Mouse (Mus musculus) erythroblast, embryonic 14.5 days (primary cell): ENCODE data around the gene 1700025C18Rik. TPM values are rescaled to one million over a fixed set of nuclear protein-coding genes. Genes with fewer than 3 reads are reported as not detected.

Experiments
- H3K27me3 ChIP-seq: 2 replicates; pipeline ENCODE4 v1.6.1; 2012; ENCODE audit warnings: inconsistent platforms; ENCODE audit not compliant: control insufficient read depth
- H3K36me3 ChIP-seq: 2 replicates; pipeline ENCODE4 v1.6.1; 2012; ENCODE audit warnings: mild to moderate bottlenecking, inconsistent platforms; ENCODE audit not compliant: control insufficient read depth
- H3K4me1 ChIP-seq: 2 replicates; pipeline ENCODE4 v1.6.1; 2012; ENCODE audit warnings: inconsistent platforms; ENCODE audit not compliant: control insufficient read depth
- H3K4me3 ChIP-seq: replicated peaks from 2 replicates; pipeline ENCODE3; 2012; ENCODE audit warnings: moderate library complexity, mild to moderate bottlenecking, inconsistent platforms
- H3K9me3 ChIP-seq: 2 replicates; pipeline ENCODE4 v1.6.1; 2012; ENCODE audit warnings: low read length, inconsistent platforms, mixed read lengths; ENCODE audit not compliant: control insufficient read depth
- GATA1 ChIP-seq: IDR thresholded peaks from 2 replicates; pipeline ENCODE4 v1.6.1; 2012; ENCODE audit warnings: low read length, inconsistent platforms, mixed read lengths
- TAL1 ChIP-seq: IDR thresholded peaks from 3 replicates; pipeline ENCODE4 v1.6.1; 2012; ENCODE audit warnings: low read length, inconsistent platforms, mixed read lengths
- polyA plus RNA-seq: library from polyadenylated mRNA; stranded (reverse); fragments of >175 nt; gene quantifications from 2 replicates; pipeline ENCODE4 v1.2.3, GENCODE M21; 2012

1700025C18Rik gene
- polyA plus RNA-seq, 1 experiment, result not detected

- H3K4me1 ChIP-seq, result peaks cover 2% of the 10 kb centered on the region; the same call in 1 of the 2 replicates
- peaks cover 57% of the 10 kb centered on the region for H3K27me3 ChIP-seq
- H3K36me3 ChIP-seq, result no peaks in the 10 kb centered on the region
- H3K9me3 ChIP-seq, result no peaks in the 10 kb centered on the region
- H3K4me3 ChIP-seq, result no peak overlapping the region
- TF ChIP-seq TAL1 (no peak), GATA1 (no peak)
Measured at GRCm38 (mm10) chr2:165112149-165112548, 21.6 kb upstream of the 1700025C18Rik start.

- no peaks in the 10 kb centered on the region for H3K36me3 ChIP-seq
Measured at GRCm38 (mm10) chr2:165106585-165106984, 16.0 kb upstream of the 1700025C18Rik start.

DNA sequence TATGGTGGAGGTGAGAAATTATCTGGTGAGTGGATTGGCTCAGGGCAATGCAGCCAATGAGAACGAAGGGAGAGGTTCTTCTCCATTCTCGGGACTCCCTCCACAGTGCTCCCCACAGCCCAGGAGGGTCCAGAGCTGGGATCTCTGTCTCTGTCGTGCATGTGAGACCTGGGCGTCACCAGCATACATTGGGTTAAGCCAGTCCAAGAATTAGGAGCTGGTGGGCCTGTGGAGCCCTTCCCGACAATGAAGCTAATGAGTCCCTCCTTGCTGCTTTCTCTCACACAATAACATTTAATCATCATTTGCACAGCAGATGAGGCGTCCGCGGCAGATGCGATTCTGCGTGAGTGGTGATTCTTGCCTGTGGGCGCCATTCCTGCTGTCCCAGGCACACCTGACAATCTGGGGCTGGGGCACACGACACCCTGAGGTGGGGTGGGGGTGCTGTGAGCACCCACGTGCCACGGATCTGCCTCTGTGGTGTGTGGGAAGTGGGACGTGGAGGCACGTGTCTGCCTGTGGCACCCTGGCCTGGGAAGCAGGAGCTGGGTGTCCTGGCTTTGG, 15.0 kb upstream of the 1700025C18Rik start:
- TF ChIP-seq TAL1 (no peak), GATA1 (no peak)
- Histone ChIP-seq H3K4me3 (no peak overlapping the region), H3K9me3 (no peaks in the 10 kb centered on the region), H3K36me3 (no peaks in the 10 kb centered on the region), H3K27me3 (peaks cover 22% of the 10 kb centered on the region), H3K4me1 (no peaks in the 10 kb centered on the region)

More at GRCm38 (mm10) chr2:165106585-165106984, 16.0 kb upstream of the 1700025C18Rik start:
- TF ChIP-seq TAL1 (no peak), GATA1 (no peak)
- Histone ChIP-seq H3K4me3 (no peak overlapping the region), H3K4me1 (no peaks in the 10 kb centered on the region), H3K9me3 (no peaks in the 10 kb centered on the region), H3K27me3 (peaks cover 31% of the 10 kb centered on the region)

GRCm38 (mm10) chr2:165102920-165103319, 12.4 kb upstream of the 1700025C18Rik start:
- H3K4me1 ChIP-seq, result no peaks in the 10 kb centered on the region
- H3K27me3 ChIP-seq, result peaks cover 11% of the 10 kb centered on the region
- no peak for TF ChIP-seq TAL1
- no peak for TF ChIP-seq GATA1
- no peak overlapping the region for H3K4me3 ChIP-seq
- no peaks in the 10 kb centered on the region for H3K36me3 ChIP-seq
- no peaks in the 10 kb centered on the region for H3K9me3 ChIP-seq

- no peak for TF ChIP-seq TAL1
- no peak for TF ChIP-seq GATA1
- Histone ChIP-seq H3K4me3 (no peak overlapping the region), H3K36me3 (no peaks in the 10 kb centered on the region), H3K4me1 (no peaks in the 10 kb centered on the region), H3K9me3 (no peaks in the 10 kb centered on the region), H3K27me3 (peaks cover 11% of the 10 kb centered on the region)
Measured at GRCm38 (mm10) chr2:165100749-165101148, 10.2 kb upstream of the 1700025C18Rik start.

GRCm38 (mm10) chr2:165098861-165099260, 8.3 kb upstream of the 1700025C18Rik start:
- Histone ChIP-seq H3K4me1 (no peaks in the 10 kb centered on the region), H3K36me3 (no peaks in the 10 kb centered on the region), H3K27me3 (peaks cover 10% of the 10 kb centered on the region; the same call in 1 of the 2 replicates), H3K9me3 (no peaks in the 10 kb centered on the region), H3K4me3 (no peak overlapping the region)
- TF ChIP-seq GATA1, result no peak
- no peak for TF ChIP-seq TAL1

DNA sequence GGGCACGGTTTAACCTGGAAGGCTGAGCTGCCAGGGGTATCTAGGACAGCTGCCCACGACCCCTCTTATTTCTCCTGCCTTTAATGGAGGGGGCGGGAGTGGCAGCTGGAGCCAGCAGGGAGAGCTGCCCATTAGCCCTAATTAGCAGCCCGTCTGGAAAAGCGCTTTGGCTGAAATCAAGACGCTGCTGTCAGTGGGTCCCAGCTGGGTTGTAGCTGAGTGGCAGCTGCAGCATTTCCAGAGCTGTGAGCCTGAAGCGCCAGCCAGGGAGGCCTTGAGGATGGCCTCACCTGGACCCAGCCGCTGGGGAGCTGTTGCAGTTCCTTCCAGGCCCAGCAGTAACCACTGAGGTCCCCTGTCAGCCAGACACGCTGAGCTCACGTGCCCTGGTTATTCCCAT, 5.8 kb upstream of the 1700025C18Rik start:
- Histone ChIP-seq H3K36me3 (no peaks in the 10 kb centered on the region), H3K4me1 (no peaks in the 10 kb centered on the region), H3K27me3 (peaks cover 10% of the 10 kb centered on the region; the same call in 1 of the 2 replicates), H3K4me3 (no peak overlapping the region), H3K9me3 (no peaks in the 10 kb centered on the region)
- TF ChIP-seq TAL1, result no peak
- TF ChIP-seq GATA1, result no peak

GRCm38 (mm10) chr2:165092393-165092792, 1.8 kb upstream of the 1700025C18Rik start:
- H3K27me3 ChIP-seq, result peaks cover 10% of the 10 kb centered on the region; the same call in 1 of the 2 replicates
- H3K9me3 ChIP-seq, result peaks cover 7% of the 10 kb centered on the region
- H3K4me1 ChIP-seq, result no peaks in the 10 kb centered on the region
- no peak overlapping the region for H3K4me3 ChIP-seq
- no peaks in the 10 kb centered on the region for H3K36me3 ChIP-seq
- TF ChIP-seq GATA1 (no peak), TAL1 (no peak)

DNA sequence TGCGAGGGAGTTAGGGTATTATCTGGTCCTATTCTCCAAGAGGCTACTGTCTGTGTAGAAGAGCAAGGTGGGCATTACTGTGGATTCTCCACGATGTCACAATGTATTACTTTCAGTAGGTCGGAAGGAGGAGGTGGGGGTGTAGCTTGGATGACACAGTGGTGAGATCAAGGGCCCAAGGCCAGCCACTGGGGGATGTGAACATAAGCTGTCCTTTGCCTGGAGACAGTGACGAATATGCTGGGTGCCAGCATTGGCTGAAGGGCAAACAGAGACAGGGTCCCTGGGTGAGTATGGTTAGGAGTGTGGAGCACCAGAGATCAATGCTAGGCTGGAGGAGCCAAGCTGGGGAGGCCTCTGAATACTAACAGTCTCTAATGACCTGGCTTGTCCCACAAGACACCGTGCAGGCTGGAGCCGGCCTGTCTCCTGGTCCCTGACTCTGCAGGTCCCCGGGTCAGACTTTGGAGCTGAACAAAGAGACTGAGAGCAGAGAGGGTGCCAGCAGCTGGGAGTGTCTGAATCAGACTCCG, 949 bp upstream of the 1700025C18Rik start:
- H3K4me3 ChIP-seq, result no peak overlapping the region
- TF ChIP-seq GATA1 (no peak), TAL1 (no peak)
- no peaks in the 10 kb centered on the region for H3K36me3 ChIP-seq
- peaks cover 7% of the 10 kb centered on the region for H3K9me3 ChIP-seq
- no peaks in the 10 kb centered on the region for H3K4me1 ChIP-seq
- H3K27me3 ChIP-seq, result peaks cover 4% of the 10 kb centered on the region; the same call in 1 of the 2 replicates

DNA sequence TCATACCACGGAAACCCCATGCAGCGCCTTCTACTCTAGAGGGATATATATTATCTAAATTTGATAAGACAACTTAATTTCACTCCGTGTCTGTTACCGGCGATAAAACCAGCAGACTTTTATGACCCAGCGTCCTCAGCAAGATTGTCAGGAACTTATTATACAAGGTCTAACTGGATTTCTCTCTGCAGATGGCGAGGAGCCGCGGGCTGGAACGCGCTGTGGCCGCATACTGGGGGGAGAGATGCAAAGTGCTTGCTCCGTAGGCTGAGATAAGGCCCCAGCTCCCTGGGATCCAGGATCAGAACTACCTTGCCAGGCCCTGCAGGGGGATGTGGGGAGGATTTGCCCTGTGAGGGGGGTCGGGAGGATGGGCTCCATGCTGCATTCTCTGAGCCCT, 1.1 kb downstream of the 1700025C18Rik start:
- TF ChIP-seq TAL1, result no peak
- no peak for TF ChIP-seq GATA1
- Histone ChIP-seq H3K4me1 (no peaks in the 10 kb centered on the region), H3K9me3 (peaks cover 7% of the 10 kb centered on the region), H3K27me3 (no peaks in the 10 kb centered on the region), H3K4me3 (no peak overlapping the region), H3K36me3 (no peaks in the 10 kb centered on the region)
